Mouse (Mus musculus) adrenal gland, postnatal 36 days (tissue): ENCODE data around the gene Gas2. TPM values are rescaled to one million over a fixed set of nuclear protein-coding genes. Genes with fewer than 3 reads are reported as not detected.

ENCODE experiments used
- DNase-seq, 2 experiments: peaks; one replicate each; pipeline ENCODE4 v3.0.0; 2021; ENCODE audit warnings: mixed read lengths in 1 of 2
- total RNA-seq, 2 experiments: library from RNA; stranded (reverse); gene quantifications; 2 replicates each; pipeline ENCODE4 v1.2.3; 2021

Gene Gas2
- total RNA-seq, 2 experiments from 2014 or later = 41.4 to 54.1 TPM

DNA sequence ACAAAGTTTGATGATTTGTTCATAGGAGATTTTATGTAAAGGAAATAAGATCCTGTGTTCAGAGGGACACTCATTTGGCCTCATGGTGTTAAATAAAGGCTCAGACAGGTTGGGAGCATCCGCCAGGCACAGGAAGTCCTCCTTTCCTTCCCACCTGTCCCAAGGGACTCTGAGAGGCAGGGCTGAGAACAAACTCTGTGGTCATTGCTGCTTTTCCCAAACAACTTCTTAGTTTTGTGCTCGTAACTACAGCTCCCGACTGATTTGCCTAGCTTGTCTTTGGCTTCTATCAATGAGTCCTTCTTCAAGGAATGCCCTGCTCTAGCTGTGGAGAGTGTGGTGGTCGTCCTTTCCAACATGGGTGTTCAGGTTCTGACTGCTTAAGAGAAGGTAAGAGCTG lies 18.3 kb downstream of the Gas2 start:
- DNase-seq = no peak

GRCm38 (mm10) chr7:51885345-51885744 lies 23.5 kb downstream of the Gas2 start:
- no peak for DNase-seq

GRCm38 (mm10) chr7:51887678-51888567 lies 26.1 kb downstream of the Gas2 start:
- DNase-seq = peak; percentile 27 to 28

GRCm38 (mm10) chr7:51889601-51890000 lies 27.8 kb downstream of the Gas2 start:
- no peak for DNase-seq

DNA sequence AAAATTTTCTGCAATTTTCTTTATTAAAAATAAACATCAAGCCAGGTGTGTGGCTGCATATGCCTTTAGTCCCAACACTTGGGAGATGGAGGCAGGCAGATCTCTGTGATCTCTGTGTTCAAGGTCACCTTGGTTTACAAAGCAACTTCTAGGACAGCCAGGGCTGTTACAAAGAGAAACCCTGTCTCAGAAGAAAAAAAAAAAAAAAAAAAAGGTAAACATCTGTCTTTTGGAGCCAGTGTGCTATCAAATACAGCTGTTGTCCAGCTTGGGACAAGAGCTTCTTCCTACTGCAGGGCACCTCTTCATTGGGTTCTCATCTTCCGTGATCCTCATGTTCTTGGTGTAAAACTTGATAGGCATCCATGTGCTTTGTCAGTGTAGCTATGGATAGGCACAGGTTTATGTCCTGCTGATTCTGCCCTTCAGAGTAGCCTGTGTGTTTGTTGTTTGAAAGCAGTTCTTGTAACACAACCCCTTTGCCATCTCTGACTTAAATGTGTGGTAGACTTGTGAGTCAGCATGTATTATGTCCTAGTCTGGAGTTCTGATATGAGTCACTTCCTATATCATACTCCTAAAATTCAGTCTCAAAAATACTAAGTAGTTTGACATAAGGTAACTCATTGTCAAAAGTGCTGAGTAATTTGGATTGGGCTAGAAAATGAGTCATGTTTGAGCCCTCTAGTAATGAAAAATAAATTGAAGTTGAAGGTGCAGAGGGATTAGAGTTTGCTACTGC lies 30.6 kb downstream of the Gas2 start:
- no peak for DNase-seq

- no peak for DNase-seq
These were observed 31.2 kb downstream of the Gas2 start for GRCm38 (mm10) chr7:51893008-51893407.

GRCm38 (mm10) chr7:51894133-51894801 lies 32.5 kb downstream of the Gas2 start:
- no peak for DNase-seq

DNA sequence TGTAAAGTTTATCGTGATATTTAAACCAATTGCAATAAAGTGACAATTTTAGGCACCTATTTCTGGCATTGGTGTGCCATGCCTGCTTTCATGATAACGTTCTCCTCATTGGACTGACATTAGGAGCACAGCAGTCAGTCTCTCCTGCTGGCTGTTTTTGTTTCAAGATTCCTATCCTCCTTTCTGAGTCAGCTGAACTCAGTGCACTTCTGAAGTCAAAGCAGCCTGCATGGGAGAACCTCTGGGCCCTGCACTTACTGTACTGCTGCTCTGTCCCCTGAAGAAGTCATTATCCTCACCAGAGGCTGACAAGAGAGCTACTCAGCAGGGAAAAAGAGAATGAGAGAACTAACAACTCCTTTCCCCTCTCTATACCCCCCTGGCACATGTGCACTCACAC lies 33.1 kb downstream of the Gas2 start:
- no peak for DNase-seq

- peak; percentile 28 to 33 for DNase-seq
These were observed 37.3 kb downstream of the Gas2 start for GRCm38 (mm10) chr7:51899066-51899465.

GRCm38 (mm10) chr7:51913292-51914050 lies 51.7 kb downstream of the Gas2 start:
- no peak for DNase-seq

DNA sequence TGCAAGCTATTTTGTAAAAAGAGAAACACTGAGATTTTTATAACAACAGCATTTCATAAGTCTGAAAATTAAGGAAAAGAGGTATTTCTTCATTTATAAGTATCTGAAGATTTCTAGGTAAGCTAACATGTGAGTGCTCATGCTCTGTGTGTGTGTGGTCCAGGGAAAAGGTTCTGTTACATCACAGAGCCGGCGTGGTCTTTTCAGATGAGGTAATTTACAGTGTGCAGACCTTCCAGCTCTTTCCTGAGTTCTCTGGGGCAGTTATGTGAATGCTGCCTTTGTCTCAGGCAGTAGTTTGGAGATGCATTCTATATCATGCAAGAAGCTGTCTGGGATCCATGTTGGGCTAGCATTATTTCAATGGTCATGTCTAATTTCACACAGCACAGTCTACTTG lies 52.3 kb downstream of the Gas2 start:
- no peak for DNase-seq

DNA sequence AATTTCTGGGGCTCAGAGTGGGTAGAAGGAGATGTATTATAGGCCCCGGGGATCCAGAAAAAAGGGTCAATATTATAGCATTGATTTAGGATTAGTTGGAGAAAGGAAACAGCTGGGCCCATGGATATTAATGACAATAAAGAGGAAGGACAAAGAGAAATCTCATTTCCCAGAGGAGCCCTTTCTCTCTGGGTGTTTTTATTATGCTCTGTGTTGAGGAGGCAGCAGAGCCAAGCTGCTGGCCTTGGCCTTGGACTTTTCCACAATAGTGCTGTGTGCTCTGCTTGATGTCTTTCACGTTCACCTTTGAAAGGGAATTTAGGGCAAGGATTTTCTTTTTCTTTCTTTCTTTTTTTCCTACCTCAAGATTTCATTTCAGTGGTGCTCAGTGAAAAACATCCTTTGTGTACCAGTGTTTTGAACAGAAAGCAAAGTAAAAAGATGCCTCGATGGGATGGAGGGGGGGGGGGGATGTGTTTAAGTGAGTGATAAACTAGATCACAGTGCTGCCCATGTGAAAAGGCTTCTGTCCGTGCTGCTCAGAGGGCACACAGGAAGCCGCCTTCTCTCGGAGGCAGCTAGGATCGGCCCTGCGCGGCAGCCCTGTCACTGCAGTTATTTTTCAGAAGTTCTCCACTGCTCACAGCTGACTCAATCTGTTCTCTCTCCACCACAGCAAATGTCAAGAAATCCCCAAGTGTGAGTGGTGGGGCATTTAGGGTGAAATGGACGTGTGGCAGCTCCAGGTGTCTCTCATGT lies 67.1 kb downstream of the Gas2 start:
- peak; percentile 71 to 73 for DNase-seq

GRCm38 (mm10) chr7:51931217-51931616 lies 69.4 kb downstream of the Gas2 start:
- no peak for DNase-seq

- DNase-seq = no peak
These were observed 75.5 kb downstream of the Gas2 start for GRCm38 (mm10) chr7:51937337-51937736.

DNA sequence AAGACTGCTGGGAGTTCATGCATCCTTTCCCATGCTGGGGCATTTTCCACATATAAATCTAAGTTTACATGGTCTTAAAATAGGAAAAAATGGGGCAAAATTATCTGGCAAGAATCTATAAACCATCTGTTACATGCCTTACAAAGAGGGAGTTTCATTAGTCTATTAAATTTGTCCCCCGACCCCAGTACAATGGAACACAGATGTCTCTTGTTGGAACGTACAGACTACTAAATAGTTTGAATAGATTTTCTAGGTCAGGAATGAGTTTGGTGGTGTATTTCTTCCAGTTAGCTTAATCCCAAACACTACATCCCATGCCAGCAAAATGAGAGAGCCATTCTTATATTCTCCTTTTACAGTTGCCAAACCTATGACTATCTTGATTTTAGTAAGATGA lies 78.6 kb downstream of the Gas2 start:
- DNase-seq = no peak

GRCm38 (mm10) chr7:51955424-51956041 lies 93.7 kb downstream of the Gas2 start:
- peak in 1 of 2 experiments; percentile 19 for DNase-seq

- DNase-seq = no peak
These were observed 96.0 kb downstream of the Gas2 start for GRCm38 (mm10) chr7:51957766-51958165.

GRCm38 (mm10) chr7:51960698-51961374 lies 99.0 kb downstream of the Gas2 start:
- no peak for DNase-seq

GRCm38 (mm10) chr7:51962219-51962952 lies 100.6 kb downstream of the Gas2 start:
- DNase-seq = no peak
